Mouse (Mus musculus): ENCODE data around the gene Hist1h3d. TPM values are rescaled to one million over a fixed set of nuclear protein-coding genes. Genes with fewer than 3 reads are reported as not detected.

The Hist1h3d gene
- 100 to 1,000 TPM; 147 to 159 TPM for total RNA-seq (2023)

GRCm38 (mm10) chr13:23575271-23575851 is at the start of gene Hist1h3d:
Gene Hist1h3d (plus strand): TSS chr13:23575763.

DNA sequence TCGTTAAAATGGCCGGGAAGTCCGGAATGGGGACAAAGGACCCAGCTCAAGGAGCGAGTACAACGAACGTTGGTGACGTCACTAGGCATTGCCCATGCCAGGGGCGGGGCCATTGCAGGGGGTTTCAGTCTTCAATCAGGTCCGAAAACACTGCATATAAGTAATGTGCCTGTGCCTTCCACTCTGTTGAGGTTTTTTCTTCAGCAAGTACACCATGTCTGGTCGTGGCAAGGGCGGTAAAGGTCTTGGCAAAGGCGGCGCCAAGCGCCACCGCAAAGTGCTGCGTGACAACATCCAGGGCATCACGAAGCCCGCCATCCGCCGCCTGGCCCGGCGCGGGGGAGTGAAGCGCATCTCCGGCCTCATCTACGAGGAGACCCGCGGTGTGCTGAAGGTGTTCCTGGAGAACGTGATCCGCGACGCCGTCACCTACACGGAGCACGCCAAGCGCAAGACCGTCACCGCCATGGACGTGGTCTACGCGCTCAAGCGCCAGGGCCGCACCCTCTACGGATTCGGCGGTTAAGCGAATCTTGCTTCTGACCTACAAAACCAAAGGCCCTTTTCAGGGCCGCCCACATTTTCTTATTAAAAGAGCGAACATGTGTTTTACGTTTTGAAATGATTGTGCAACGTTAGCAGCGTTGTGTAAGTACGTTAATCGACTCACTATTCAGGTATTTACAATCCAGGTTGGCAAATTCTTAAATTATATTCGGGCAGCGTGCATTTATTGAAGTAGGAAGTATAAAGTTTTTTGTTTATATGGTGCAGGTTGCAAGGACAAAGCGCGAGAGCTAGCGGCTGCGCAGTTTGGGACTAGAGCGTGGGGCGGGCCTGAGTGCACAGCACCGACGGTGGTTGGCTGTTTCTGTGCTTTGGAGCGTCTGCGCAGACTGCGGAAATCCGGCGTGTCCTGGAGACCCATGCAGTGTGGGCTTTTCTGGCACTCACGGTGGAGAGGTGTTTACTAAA is 44.4 kb upstream of the Hist1h3d start, which contains the start of gene Hist1h4h:
TSS of gene Hist1h4h (plus strand) at position 150 of the 975 bp plus-strand sequence.

DNA sequence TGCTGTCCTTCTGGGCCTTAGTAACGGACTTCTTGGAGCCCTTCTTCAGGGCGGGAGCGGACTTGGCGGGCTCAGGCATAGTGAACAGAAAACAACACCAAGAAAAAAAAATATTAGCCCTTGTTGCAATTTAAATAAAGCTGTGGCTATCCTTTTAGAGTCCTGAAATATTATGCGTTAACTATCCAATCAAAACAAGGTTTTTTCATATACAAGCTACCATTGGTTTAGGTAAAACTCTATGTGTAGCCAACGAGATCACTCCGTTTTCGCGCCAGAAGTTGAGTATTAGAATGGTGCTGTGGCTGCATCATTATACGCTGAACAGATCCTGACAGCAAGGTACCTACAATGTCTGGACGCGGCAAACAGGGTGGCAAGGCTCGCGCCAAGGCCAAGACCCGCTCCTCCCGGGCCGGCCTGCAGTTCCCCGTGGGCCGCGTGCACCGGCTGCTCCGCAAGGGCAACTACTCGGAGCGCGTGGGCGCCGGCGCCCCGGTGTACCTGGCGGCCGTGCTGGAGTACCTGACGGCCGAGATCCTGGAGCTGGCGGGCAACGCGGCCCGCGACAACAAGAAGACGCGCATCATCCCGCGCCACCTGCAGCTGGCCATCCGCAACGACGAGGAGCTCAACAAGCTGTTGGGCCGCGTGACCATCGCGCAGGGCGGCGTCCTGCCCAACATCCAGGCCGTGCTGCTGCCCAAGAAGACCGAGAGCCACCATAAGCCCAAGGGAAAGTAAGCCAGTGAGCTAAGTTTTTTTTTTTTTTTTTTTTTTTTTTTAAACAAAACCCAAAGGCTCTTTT is 41.8 kb upstream of the Hist1h3d start, which contains the start of gene Hist1h2af:
TSS of gene Hist1h2af (plus strand) at position 347 of the 808 bp plus-strand sequence.

GRCm38 (mm10) chr13:23535137-23536075 is 40.2 kb upstream of the Hist1h3d start, which contains the start of gene Hist1h3g:
Gene Hist1h3g (plus strand): TSS chr13:23535422.

DNA sequence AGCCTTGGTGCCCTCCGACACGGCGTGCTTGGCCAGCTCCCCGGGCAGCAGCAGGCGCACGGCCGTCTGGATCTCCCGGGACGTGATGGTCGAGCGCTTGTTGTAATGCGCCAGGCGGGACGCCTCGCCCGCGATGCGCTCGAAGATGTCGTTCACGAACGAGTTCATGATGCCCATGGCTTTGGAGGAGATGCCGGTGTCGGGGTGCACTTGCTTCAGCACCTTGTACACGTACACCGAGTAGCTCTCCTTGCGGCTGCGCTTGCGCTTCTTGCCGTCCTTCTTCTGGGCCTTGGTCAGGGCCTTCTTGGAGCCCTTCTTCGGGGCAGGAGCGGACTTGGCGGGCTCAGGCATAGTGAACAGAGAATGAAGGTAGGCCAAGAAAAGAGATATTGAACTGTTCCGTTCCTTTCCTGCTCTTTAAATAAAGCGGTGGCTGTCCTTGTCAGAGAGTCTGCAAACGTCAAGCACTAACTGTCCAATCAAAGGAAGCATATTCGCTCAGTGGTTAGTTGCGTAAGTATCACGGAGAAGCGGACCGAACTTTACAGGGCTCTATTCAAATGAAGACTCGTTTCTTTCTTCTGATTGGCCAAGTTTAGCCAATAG is 32.5 kb upstream of the Hist1h3d start, which contains the start of gene Hist1h2bh:
TSS of gene Hist1h2bh (minus strand) at position 394 of the 609 bp plus-strand sequence.

DNA sequence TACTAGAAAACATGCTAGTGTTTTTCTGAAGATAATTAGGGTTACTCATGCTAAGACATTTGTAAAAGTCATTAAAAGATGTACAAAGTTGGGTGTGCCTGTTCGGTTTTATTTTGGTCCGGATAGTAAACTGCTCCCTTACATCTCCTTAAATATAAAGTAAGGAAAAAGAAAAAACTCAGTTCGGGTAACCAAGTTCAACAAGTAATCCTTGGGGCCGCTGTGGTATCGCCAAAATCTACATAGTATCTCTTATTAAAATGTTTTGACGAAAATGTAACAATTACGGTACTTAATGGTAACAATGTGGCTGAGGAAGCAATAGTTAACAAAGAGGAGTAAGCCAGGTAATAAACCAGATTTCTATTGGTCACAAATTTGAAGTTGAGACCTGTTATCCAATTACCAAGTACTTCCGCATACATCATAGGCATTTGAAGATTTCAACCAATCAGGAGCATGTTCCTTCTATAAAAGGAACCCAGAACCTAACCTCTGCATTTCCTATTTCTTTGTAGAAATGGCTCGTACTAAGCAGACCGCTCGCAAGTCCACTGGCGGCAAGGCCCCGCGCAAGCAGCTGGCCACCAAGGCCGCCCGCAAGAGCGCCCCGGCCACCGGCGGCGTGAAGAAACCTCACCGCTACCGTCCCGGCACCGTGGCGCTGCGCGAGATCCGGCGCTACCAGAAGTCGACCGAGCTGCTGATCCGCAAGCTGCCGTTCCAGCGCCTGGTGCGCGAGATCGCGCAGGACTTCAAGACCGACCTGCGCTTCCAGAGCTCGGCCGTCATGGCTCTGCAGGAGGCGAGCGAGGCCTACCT is 31.4 kb upstream of the Hist1h3d start, which contains the start of gene Hist1h3f:
TSS of gene Hist1h3f (plus strand) at position 88 of the 822 bp plus-strand sequence.

DNA sequence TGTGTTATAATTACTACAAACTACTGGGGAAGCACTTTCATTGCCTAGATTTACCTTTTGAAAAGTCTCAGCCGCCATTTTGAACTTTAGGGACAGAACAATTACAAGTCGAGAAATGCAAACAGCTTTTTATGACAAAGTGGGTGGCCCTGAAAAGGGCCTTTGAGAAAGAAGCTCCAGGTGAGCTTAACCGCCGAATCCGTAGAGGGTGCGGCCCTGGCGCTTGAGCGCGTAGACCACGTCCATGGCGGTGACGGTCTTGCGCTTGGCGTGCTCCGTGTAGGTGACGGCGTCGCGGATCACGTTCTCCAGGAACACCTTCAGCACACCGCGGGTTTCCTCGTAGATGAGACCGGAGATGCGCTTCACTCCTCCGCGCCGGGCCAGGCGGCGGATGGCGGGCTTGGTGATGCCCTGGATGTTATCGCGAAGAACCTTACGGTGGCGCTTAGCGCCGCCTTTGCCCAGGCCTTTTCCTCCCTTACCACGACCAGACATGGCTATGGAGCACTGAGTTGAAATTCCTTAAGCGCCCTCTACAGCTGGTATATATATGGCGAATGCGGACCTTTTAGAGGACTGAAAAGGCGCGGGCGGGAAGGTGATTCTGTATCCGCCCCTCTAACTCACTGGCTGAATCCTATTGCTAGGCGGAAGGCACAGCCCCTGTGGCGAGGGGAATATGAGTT is 24.3 kb upstream of the Hist1h3d start, which contains the start of gene Hist1h4f:
TSS of gene Hist1h4f (minus strand) at position 503 of the 689 bp plus-strand sequence.

DNA sequence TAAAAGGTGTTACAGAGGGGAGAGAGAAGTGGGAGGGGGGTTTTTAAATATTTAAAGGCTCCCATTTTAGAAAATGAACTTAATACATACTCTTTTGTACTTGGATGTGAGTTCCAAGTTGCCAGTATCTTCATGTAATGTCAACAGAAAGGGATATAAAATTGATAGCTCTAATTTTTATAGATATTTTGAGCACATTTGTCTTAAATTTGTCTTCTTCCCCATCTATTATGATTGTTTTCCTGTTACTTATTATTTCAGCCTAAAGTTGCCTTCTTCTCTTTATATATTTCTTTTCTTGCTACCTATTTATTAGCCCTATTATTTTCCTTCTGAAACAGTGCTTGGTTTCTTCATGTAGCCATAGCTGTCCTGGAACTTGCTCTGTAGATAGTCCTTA is 22.6 kb upstream of the Hist1h3d start, which contains the start of gene Hist1h1d:
TSS of gene Hist1h1d (plus strand) at position 301 of the 400 bp plus-strand sequence.

GRCm38 (mm10) chr13:23561883-23562659 is 13.5 kb upstream of the Hist1h3d start, which contains the start of gene Hist1h3e:
Gene Hist1h3e (minus strand): TSS chr13:23562369.

DNA sequence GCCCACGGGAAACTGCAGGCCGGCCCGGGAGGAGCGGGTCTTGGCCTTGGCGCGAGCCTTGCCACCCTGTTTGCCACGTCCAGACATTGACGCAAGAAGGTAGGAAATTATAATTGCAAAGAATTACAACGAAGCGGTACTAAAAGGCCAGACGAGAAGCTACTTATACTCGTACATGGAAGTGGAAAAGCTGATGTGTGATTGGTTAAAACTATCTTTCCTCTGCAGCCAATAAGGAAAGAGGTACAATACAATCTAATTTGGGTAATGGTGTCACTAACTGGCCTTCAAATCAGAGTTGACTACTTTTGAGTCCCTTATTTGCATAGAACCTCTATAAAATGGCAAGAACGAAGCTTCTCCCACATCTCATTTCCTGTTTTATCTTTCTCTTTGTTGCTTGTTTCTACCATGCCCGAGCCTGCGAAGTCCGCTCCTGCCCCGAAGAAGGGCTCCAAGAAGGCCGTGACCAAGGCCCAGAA is 4.5 kb upstream of the Hist1h3d start, which contains the start of the genes Hist1h2ae and Hist1h2bg:
TSS of gene Hist1h2ae (minus strand) at position 199 of the 482 bp plus-strand sequence.
TSS of gene Hist1h2bg (plus strand) at position 375 of the 482 bp plus-strand sequence.

DNA sequence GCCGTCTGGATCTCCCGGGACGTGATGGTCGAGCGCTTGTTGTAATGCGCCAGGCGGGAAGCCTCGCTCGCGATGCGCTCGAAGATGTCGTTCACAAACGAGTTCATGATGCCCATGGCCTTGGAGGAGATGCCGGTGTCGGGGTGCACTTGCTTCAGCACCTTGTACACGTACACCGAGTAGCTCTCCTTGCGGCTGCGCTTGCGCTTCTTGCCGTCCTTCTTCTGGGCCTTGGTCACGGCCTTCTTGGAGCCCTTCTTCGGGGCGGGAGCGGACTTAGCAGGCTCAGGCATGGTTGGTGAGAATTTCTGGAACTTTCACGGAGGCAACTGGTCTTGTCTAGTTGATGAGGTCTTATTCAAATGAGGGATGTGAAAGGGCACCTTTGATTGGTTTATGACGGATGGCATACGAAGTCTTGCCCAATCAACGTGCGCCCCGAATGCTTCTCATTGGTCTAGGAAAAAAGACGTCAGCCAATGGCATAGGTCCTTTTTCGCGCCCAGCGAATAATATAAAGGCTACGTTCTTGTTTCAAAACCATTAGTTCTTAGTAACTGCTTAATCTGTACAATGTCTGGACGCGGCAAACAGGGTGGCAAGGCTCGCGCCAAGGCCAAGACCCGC is 1.6 kb upstream of the Hist1h3d start, which contains the start of the genes Hist1h2bf and Hist1h2ad:
TSS of gene Hist1h2bf (minus strand) at position 299 of the 627 bp plus-strand sequence.
TSS of gene Hist1h2ad (plus strand) at position 484 of the 627 bp plus-strand sequence.

GRCm38 (mm10) chr13:23581408-23582218 is 6.0 kb downstream of the Hist1h3d start, which contains the start of gene Hist1h4d:
Gene Hist1h4d (plus strand): TSS chr13:23581598.

DNA sequence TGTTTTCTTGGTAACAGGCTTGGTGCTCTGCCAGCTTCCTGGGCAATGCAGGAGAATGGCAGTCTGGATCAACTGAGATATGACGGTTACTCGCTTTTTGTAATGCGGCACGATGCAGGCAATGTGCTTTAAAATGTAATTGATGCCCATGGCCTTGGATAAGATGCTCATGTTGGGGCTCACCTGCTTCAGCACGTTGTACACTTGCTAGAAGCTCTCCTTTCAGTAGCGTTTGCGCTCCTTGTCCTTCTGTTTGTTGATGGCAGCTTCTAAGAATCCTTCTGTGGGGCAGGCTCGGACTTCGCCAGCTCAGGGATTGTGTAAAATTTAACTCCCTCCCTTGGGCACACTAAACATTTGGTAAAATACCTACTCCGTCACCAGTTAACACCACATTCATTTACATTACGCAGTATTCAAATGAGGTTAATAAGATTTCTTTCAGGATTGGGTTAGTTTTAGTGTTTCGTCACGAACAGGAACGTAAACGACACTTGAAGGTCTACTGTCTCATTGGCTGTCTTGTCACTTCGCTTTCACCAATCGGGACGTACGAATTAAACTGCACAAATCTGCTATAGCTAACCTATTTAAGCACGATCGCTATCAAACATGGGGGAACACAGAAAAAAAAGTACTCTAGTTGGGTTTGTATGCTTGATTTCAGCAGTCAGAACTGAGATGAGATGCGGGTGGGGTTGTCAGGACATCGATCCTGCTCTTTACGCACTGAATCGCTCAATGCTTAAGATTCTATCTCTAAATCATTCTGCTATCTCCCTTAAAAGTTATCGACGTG is 45.4 kb downstream of the Hist1h3d start, which contains the start of gene Hist1h2be:
TSS of gene Hist1h2be (minus strand) at position 392 of the 799 bp plus-strand sequence.

DNA sequence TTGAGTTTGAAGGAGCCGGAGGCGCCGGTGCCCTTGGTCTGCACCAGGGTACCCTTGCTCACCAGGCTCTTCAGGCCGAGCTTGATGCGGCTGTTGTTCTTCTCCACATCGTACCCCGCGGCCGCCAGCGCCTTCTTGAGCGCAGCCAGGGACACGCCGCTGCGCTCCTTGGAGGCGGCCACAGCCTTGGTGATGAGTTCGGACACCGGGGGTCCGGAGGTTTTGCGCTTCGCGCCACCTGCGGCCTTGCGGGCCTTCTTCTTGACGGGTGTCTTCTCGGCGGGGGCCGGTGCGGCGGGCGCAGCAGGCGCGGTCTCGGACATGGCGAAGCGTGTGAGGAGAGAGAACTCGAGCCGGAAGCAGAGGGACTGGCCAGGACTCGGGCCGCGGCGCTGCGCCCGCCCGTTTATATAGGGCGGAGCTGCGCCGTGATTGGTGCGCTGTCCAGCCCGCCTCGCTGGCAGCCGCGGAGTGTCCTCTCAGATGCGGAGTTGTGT is 46.7 kb downstream of the Hist1h3d start, which contains the start of gene Hist1h1e:
TSS of gene Hist1h1e (minus strand) at position 384 of the 497 bp plus-strand sequence.

